Mouse (Mus musculus) heart, adult 9 months (tissue): ENCODE measurements around the gene Hap1.

Experiments
- DNase-seq, 2 experiments: peaks; one replicate each; pipeline ENCODE4 v3.0.0; 2022; ENCODE audit warnings: low spot score in 2 of 2

Gene Hap1

DNA sequence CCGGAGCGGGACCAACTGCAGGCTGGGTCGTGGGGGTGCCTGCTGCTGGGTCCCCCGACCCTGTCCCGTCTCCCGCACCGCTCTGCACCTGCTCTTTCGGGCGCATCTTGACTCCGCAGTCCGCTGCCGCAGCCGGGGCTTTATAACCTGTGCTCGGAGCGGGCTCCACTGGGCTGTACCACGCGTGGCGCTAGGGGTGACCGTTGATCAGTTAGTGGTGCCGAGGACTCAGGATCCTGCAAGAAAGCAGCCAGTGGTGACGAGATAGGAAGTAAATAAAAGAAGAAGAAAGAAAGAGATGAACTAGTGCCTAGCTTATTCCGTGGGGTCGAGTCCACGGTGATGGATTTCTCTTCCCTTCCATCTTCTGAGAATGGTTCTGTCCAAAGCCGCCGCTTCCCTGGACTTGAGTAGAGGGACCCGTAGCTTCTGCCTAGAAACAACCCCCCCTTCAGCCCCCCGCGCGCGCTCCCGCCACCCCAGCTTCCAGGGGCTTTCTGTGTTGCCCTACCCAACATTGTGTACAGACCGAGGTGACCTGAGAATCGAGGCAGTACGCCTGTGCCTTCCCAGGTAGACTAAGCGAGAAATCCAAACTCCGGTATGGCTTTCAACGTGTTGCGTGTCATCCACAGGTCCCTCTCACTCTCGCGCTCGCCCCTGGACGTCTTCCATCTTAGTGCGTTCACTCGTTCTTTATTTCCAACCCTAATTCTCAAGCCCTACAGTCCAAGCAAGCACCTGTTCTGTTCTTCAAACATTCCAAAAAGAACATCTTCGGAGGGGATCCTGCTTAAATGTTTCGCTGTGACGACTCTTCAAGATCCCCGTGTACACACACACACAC is at the start of gene Hap1:
Hap1 (minus strand) TSS at position 157 of the 847 bp plus-strand sequence.
- DNase-seq: peak; percentile 56 to 76

DNA sequence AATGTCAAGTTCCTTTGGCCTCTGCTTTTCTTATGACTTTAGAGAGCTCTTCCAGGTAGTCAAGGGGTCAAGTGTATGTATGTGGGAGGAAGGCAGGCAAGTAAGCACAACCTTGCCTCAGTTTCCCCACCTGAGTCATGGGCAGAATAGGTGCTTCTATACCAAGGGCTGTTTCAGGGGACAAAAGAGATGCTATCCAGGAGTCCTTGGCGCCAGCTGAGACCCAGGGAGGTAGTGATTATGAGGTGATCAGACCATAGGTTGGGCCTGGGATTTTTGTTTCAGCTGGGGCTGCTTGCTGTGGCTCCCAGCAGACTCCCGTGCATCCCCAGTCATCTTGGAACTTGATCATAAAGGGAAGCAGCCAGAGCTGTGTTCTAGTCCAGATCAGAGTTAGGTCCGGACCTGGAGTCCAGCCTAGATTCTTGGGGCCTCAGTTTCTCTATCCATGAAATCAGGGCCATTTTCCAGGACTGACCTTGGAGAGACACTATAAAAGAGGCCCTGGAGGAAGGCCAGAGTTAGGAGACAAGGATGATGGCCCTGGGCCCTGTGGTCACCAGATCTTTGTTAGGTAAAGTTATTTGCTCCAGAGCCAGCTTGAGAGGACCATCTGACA is 48.6 kb upstream of the Hap1 start:
- DNase-seq: no peak

DNA sequence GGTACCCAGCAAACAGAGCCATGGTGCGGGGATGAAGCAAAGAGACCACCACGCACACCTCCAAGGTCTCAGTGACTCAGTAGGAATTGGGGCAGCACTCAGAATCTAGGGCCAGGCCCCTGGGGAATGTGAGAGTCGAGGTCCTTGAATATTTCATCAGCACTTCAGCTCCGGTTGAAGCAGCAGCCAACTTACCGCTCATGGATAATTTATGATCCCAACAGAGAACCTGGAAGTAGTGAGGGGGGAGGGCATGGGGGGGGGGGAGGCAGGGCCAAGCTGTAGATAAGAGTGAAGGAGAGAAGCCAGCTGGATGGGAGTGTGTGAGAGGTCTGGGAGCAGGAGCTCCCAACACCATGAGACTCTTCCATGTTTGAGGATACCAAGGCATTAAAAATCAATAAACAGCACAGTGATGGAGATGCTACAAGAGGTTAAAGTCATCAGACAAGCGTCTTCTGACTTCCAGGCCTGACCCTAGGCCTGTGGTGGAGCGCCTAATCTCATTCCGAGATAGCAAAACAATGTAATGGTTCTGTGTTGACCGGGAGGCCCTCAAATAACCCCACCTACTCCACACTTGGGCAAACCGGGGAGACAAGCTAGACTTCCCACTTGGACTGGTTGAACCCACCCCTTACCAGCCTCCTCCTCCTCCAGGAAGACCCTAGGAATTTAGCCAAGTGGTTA is 47.7 kb upstream of the Hap1 start:
- no peak for DNase-seq

DNA sequence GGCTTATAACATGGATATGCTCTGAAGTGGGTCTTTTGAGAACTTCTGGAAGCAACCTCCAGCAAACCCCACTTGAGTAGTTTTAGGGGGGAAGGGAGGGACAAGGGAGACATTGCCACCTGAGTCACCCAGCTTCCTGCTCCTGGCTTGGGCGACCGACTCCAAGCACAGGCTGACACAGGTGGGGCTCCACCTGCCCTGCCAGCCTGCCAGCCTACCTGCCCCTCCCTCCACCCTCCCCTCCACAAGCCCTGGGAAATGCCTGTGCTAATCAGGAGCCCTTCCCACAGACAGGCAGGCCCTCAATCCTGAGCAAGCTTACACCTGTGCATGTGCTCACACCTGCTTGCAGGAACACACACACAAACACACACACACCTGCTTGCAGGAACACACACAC is 46.8 kb upstream of the Hap1 start:
- no peak for DNase-seq

DNA sequence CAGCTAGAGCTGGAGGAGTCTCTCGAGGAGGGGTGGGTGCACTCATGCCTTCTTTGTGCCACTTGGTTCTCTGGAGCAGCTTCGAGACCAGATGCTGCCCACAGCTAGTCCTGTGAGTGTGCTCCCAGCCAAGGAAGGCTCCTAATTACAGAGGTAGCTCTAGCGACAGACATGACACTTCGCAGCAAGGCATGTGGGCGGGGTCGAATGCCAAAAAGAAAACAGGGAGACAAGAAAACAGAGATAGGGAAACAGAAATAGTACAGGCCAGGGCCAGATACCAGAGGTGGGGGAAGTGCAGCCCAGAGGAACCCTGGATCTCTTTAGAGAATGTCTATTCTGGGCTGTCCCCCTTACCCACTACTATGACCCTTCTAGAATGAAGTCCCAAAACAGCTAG is 46.3 kb upstream of the Hap1 start:
- peak; percentile 76 to 82 for DNase-seq

DNA sequence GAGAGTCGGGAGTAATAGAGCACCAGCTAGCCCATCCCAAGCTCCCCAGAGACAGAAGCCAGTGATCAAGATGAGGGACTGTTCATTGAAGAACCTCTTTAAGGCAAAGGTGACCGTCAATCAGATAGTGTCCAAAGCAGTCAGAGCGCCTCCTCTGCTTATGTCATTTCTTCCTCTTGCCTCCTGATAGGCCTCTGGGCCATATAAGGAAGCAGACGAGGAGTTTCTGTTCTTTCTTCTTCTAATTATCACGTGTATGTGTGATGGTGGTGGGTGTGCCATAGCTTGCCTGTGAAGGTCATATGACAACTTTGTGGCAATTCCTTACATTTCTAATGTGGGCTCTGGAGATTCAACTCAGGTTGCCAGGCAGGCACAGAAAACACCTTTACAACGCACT is 44.9 kb upstream of the Hap1 start:
- DNase-seq: no peak

DNA sequence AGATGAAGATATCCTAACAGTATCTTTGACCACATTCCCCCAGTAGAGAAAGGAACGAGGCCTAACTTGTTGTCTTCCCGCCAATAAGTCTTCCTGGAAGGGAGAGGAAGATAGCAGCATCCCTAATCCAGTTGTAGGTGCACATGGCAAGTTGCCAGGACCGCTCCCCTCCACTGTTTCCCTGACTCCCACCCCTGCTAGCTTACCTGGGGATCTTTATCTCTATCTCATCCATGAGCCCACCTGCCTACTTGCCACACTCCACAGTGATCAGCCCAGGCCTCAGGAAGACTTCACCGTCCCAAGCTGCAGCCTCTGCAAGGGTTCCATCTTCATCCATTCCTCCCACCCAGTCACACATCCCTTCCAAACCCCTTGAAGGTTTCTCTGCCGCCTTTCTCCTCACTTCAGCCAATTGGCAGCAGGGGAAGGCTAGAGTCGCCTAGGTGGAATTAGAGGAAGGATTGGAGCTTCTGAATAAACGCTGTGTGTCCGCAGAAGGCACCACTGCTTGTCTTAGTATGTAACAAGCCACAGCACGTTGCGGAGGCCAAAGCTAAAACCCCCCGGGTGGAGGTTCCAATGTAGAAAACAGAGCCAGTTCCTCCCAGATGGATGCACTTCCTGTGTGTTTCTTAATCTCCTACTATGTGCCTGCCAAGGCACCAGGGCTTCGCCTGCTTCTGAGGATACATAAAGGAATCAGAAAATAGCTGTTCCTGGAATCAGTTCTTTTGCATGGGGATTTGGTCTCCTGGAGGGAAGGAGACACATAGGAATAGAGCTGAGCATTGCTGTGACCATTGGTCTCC is 44.0 kb upstream of the Hap1 start:
- DNase-seq: peak in 1 of 2 experiments; percentile 68

DNA sequence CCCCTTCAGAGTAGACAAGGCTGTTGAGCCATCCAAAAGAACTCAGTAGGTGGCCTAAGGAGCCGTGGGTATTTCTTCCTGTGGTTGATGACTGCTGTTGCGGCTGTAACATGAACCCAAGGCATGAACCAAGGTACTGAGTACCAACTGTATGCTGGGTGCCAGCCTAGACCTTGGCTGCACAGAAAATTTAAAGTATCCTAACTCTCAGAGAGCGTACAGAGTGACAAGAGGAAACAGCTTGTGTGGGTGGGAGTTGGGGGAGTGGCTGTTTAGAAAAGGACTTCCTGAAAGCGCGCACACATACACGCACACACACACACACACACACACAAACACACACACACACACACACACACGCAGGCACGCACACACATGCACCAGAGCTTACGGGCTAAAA is 43.4 kb upstream of the Hap1 start:
- DNase-seq: peak in 1 of 2 experiments; percentile 36

DNA sequence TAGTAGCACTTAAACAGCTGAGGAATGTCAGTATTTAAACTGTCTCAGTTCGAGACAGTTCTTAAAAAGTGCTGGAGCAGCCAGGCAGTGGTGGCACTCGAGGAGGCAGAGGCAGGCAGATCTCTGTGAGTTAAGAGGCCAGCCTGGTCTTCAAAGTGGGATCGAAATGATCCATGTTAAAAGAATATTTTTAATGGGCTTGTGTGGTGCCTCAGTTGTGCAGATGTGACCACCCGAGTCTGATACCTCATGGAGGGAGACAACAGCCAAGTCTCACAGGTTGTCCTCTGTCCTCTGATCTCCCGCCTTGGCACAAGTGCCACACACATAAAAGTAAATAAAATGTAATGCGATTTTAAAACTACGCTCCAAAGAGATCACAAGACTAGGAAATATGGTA is 42.6 kb upstream of the Hap1 start:
- DNase-seq: no peak

DNA sequence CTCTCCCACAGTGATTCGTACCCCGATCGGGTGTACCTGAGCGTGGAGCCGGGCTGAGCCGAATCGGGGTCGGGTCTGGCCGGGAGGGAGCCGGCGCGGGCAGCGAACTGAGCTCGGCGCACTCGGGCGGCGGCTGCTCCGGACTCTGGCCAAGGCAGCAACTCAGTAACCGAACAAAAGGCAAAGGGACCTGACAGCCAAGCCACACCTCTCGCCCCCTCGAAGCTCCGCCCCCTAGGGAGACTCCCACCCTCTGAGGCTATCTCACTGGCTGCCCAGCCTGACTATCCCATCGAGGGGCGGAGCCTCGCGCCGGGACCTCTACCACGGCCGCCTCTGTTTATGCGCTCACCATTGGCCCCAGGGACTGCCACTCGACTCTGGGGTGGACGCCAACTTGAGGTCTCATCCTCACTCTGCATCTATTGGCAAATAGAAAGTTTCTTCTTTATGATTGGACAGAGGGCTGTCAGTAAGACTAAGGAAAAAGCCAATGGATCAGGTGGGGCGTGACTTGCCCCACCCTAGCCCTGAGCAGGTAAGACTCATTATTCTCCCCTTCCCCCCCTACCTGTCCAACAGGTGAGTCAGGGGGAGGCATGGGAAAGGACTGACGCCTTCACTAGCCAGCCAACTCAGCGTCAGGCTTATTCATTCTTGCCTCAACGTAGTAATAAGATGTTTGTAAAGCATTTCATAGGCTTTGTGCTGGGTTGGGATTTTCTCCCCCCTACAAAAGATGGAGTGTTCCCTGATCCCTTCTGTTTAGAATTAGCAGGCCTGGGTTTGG is 41.9 kb upstream of the Hap1 start, which contains the start of gene Jup:
Jup (minus strand) TSS at position 164 of the 790 bp plus-strand sequence.
- peak; percentile 99 to 100 for DNase-seq

DNA sequence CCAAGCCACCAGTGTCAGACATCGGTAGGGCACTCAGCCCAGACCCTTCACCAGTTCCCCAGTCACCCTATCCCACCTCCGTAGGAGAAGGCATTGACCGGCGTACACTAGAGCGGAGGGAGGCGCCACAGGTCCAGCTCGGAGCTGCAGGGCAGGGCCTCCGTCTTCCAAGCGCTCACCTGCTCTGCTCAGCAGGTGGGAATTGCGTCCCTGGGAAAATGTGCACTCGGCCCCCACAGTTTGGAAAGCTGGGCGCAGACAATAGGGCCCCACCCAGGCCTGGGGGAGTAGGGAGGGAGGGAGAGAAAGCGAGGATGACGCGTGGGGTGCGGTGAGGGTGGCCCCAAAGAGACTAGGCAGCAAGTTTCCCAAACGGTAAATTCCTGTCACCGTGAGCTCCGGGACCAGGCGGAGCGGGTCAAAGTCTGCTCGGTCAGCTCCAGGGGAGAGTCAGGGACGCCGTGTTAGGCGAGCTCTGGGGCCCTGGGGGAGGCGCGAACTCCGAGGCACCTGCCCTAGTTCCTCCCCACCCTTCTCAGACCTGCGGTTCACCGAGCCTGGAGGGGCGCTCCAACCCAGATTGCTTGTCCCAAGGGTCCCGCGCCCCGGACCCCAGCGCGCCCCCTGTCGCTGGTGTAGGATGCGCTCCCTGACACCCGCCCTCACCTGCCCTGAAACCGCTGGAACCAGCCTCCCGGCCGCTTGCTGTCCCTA is 41.1 kb upstream of the Hap1 start:
- DNase-seq: peak in 1 of 2 experiments; percentile 55

DNA sequence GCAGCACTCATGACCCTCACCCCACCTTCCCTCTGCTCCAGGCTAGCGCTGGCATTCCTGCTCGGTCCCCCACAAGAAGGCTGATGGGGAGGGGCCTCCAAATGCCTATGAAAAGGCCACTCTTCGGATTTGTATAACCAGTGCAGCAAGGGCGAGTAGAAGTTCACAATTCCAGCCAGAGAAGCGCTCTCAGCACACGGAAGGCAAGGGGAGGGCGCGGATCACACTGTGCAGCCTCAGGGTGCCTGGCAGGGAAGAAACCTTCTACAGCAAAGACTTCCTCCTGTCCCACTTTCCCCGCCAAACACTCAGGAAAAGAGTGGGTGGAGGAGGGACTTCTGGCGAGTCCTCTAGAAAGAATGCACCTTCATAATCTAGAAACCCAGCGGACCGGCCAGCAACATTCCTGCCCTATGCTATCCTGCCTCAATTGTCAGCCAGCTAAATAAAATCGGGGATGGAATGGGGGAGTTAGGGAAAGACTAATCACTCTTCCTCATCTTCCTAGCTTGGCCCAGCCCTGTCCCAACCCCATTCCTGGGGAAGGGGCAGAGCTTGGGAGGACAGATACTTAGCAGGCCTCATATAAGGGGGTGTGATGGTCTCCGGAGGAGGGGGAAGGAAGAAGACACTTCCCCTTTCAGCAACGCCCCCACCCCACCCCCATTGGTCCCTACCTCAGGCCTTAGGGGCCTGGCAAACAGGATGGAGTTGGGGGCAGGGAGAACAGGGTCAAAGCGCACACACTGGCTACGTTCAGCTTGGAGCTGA is 40.1 kb upstream of the Hap1 start:
- peak; percentile 62 to 71 for DNase-seq

DNA sequence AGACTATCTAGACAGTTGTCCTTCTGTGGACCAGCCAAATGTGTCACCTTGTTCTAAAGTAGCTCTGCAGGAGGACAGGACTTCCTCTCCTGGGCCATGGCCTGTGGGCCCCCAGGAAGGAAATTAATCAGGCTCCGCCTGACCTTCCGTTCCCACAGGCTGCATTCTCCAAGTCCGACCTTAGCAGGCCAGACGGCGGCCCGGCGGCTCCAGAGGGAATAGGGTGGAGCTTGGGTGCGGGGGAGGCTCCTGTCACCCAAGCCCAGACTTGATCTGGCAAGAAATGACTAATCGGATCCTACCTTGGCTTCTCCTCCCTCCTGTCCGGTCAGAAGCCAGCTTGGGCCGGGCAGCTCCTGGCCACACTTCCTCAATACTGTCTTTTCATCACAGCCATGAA is 39.3 kb upstream of the Hap1 start:
- DNase-seq: peak; percentile 90 to 94

DNA sequence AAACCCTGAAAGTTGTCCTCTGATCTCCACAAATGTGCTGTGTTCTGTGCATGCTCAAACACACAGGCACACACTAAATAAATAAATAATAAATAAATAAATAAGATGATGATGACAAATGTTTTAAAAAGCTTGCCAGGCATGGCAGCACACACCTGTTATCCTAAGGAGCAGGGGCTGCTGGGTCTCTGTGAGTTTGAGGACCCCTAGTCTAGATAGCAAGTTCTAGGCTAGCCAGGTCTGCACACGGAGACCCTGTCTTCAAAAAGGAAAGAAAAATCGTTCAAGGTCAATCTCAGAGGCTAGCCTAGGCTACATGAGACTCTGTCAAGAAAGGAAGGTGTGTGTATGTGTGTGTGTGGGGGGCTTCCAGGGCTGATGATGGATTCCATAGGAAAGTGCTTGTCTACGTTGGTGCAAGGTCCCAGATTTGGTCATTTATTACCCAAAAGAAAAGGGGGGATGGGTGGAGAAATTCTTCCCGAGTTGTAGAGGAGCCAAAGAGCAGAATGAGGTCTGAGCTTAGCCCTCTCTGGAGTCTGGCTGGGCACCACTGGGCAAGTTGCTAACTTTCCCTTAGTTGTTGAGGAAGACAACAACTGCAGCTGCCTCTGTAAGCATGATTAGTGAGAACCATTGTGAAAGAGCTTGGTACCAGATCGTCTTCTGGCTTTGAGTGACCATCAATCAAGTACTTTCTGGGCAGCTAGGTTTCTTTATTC is 38.6 kb upstream of the Hap1 start:
- DNase-seq: no peak

DNA sequence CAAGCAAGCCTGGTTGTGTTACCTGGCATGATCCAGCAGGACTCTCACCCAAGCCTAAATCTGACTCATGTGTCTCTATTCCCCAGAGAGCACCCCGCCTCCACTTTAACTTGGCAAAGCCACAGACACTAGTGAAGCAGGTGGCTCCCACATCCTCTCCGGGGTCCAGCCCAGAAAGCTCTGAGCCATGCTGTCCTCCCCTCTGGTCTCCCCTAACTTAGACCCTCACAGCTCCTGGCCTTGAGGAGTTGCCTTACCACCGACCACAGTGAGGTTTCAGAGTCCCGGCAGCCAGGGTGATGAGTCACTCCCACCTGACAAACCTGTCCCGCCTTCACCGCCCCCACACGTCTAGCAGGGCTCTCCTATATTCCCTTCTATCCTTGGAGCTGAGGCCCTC is 37.8 kb upstream of the Hap1 start:
- peak in 1 of 2 experiments; percentile 66 for DNase-seq

DNA sequence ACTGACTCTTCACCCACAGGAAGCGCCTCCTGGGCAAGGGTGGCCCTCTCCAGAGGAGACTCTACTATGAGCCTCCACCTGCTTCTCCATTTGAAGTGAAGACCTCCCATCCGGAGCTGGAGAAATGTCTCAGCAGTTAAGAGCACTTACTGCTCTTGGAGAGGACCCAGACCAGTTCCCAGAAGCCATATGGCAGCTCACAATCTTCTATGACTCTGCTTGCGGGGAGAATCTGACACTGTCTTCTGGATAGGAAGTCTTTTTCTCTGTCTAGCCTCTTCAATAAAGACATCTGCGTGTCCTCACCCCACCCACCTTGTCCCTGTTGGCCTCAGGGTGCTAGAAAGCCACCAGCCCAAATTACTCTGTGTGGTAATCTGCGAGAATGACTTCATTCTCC is 37.0 kb upstream of the Hap1 start:
- no peak for DNase-seq

DNA sequence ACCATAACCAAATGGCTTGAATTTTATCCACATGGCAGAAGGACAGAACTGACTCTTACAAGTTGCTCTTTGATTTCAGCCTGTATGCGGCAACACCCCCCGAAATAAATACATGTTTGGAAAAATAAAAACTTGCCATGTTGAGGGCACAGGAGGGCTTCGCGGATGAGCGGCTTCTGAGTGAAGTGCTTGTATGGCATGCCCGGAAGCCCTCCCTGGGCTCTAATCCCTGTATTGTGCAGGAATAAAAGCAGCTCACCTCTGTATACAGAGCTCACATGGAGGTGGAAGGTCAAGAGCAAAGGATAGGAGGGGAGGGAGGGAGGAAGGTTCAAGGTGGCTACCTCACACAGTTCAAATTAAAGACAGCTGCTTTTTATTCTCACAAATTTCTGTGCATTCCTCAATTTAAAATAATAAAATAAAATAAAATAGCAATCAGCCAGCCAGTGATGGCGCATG is 36.0 kb upstream of the Hap1 start:
- no peak for DNase-seq

DNA sequence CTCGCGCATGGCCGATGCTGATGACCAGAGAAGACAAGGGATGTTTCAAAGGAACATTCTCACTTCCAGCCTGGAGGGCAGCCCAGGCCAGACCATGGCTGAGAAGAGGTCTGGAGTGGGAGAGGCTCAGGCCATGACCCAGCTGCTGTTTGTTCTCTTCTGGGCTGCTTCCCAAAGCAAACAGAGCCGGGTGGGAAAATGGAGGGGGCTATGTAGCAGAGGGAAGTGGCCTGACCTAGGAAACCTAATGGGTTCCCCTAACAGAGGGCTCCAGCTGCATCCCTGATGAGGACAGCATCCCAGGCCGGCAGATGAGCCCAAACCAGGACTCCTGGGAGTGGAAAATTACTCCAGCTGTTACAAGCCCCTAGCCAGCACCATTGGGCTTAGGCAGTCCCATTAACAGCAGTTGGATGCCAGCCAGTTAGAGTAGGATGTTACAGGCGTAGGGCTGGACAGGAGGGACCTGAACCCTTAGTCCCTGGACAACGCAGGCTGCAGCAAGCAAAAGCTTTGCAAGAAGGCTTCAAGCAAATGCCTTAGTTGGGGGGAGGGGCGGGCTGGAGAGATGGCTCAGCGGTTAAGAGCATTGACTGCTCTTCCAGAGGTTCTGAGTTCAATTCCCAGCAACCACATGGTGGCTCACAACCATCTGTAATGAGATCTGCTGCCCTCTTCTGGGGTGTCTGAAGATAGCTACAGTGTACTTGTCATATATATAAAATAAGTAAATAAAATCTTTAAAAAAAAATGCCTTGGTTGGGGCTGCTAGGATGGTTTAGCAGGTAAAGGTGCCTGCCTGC is 35.4 kb upstream of the Hap1 start:
- peak; percentile 95 to 99 for DNase-seq
